Mouse (Mus musculus) MEL (cell line): ENCODE results near the gene Ift57.
A peak's percentile ranks its signal among the peaks of the same experiment; 100 is the strongest.

Experiments
- CTCF ChIP-seq, 3 experiments: IDR thresholded peaks in 2 of 3; conservative IDR thresholded peaks in 1 of 3; 2 replicates each; pipeline ENCODE4 v1.5.1; 2011 to 2012; ENCODE audit warnings: low read length in 3 of 3, low read depth in 2 of 3, mild to moderate bottlenecking in 2 of 3, improper control_type of control experiment in 1 of 3, inconsistent platforms in 1 of 3, mixed read lengths in 1 of 3, moderate library complexity in 1 of 3; ENCODE audit not compliant: control insufficient read depth in 1 of 3, insufficient read depth in 1 of 3, poor library complexity in 1 of 3, severe bottlenecking in 1 of 3
- EP300 ChIP-seq, 2 experiments: IDR thresholded peaks; 2 replicates each; pipeline ENCODE4 v1.6.1; 2011; ENCODE audit warnings: improper control_type of control experiment in 2 of 2, low read length in 2 of 2, low read depth in 1 of 2, mild to moderate bottlenecking in 1 of 2
- HCFC1 ChIP-seq: IDR thresholded peaks from 2 replicates; pipeline ENCODE4 v1.6.1; 2012; ENCODE audit warnings: low read depth, mild to moderate bottlenecking, inconsistent platforms, low read length, improper control_type of control experiment, moderate library complexity
- JUND ChIP-seq: IDR thresholded peaks from 2 replicates; pipeline ENCODE4 v1.6.1; 2011; ENCODE audit warnings: low read depth, mild to moderate bottlenecking, improper control_type of control experiment, low read length
- MAX ChIP-seq: IDR thresholded peaks from 2 replicates; pipeline ENCODE4 v1.6.1; 2011; ENCODE audit warnings: low read length, improper control_type of control experiment
- MAZ ChIP-seq: IDR thresholded peaks from 2 replicates; pipeline ENCODE4 v1.6.1; 2012; ENCODE audit warnings: low read depth, mild to moderate bottlenecking, inconsistent platforms, low read length, improper control_type of control experiment
- MXI1 ChIP-seq: IDR thresholded peaks from 2 replicates; pipeline ENCODE4 v1.6.1; 2011; ENCODE audit warnings: mild to moderate bottlenecking, low read depth, low read length, improper control_type of control experiment
- NRF1 ChIP-seq: IDR thresholded peaks from 2 replicates; pipeline ENCODE4 v1.6.1; 2014; ENCODE audit warnings: low read depth, mild to moderate bottlenecking, inconsistent platforms, low read length, improper control_type of control experiment, moderate library complexity; ENCODE audit not compliant: poor library complexity, insufficient read depth, severe bottlenecking
- POLR2A ChIP-seq, 2 experiments: IDR thresholded peaks; 2 replicates each; pipeline ENCODE4 v1.6.1; 2011 to 2012; ENCODE audit warnings: low read length in 2 of 2, mild to moderate bottlenecking in 2 of 2, control low read depth in 1 of 2, improper control_type of control experiment in 1 of 2, low read depth in 1 of 2, moderate library complexity in 1 of 2; ENCODE audit not compliant: control insufficient read depth in 1 of 2, insufficient read depth in 1 of 2, poor library complexity in 1 of 2
- POLR2AphosphoS5 ChIP-seq: IDR thresholded peaks from 2 replicates; pipeline ENCODE4 v1.6.1; 2012; ENCODE audit warnings: low read depth, borderline replicate concordance, mild to moderate bottlenecking, inconsistent platforms, low read length, moderate library complexity, mixed read lengths
- SMC3 ChIP-seq: IDR thresholded peaks from 2 replicates; pipeline ENCODE4 v1.6.1; 2011; ENCODE audit warnings: low read depth, low read length, improper control_type of control experiment
- USF1 ChIP-seq: IDR thresholded peaks from 2 replicates; pipeline ENCODE4 v1.6.1; 2014; ENCODE audit warnings: low read depth, mild to moderate bottlenecking, inconsistent platforms, low read length, improper control_type of control experiment, moderate library complexity

DNA sequence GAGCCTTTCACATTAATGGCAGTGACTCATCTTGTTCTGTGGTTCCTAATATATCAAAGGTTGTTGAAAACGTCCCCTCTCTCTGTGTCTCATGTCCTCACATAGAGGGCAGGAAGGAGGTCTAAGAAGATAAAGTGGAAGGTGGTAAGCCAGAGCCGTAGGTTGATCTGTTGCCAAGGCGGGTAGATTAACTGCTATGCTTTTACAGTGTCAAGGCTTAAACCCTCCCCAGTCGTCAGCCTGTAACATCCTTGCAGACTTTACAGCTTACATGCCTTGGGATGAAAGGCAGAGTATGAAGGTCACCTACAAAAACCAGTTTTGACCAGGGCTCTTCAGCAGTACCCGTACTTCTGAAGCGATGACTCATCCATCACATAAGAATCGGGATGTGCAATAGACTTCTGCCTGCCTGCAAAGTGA, 108.4 kb downstream of the Ift57 start:
- TF ChIP-seq CTCF (IDR thresholded peaks at IDR 0.05 in 2 of 3, conservative IDR thresholded peaks at IDR 0.05 in 1 of 3; ENCODE audit: control insufficient read depth in 1 of 3, insufficient read depth in 1 of 3, low read depth in 2 of 3, low read length in 3 of 3, poor library complexity in 1 of 3, severe bottlenecking in 1 of 3) (no peak), MAZ (peak; percentile 40; the same call in 1 of the 2 replicates), POLR2A (IDR thresholded peaks at IDR 0.05; ENCODE audit: control insufficient read depth in 1 of 2, insufficient read depth in 1 of 2, low read depth in 1 of 2, low read length in 2 of 2, poor library complexity in 1 of 2) (peak in 1 of 2 experiments; percentile 57; a peak in 1 of 4 replicates), POLR2AphosphoS5 (no peak), USF1 (no peak), MAX (no peak), MXI1 (peak; percentile 58), EP300 (IDR thresholded peaks at IDR 0.05; ENCODE audit: low read depth in 1 of 2, low read length in 2 of 2) (peak; percentile 90 to 93), NRF1 (no peak), SMC3 (no peak; the same call in 1 of the 2 replicates), JUND (no peak; the same call in none of the 2 replicates), HCFC1 (no peak)
